Mouse (Mus musculus) neural tube, embryonic 15.5 days (tissue): ENCODE results near the gene Zhx3. TPM values are rescaled to one million over a fixed set of nuclear protein-coding genes. Genes with fewer than 3 reads are reported as not detected.

ENCODE experiments used
- ATAC-seq: fragments of 200-750 bp; cut with Nextera tagmentation; 2 replicates; pipeline ENCODE4 v1.8.0; 2017; ENCODE audit warnings: mild to moderate bottlenecking, moderate TSS enrichment, moderate library complexity; ENCODE audit not compliant: low FRiP score
- H3K27ac ChIP-seq: fragments of 300-500 bp; sonication (generic); replicated peaks from 2 replicates; pipeline ENCODE4 v1.5.1; 2015; ENCODE audit warnings: mild to moderate bottlenecking, inconsistent platforms
- H3K27me3 ChIP-seq: fragments of 300-500 bp; sonication (generic); replicated peaks from 2 replicates; pipeline ENCODE4 v1.6.1; 2015; ENCODE audit warnings: inconsistent platforms
- H3K36me3 ChIP-seq: fragments of 300-500 bp; sonication (generic); 2 replicates; pipeline ENCODE4 v1.6.1; 2015; ENCODE audit warnings: inconsistent platforms
- H3K4me1 ChIP-seq: fragments of 300-500 bp; sonication (generic); 2 replicates; pipeline ENCODE4 v1.6.1; 2015; ENCODE audit warnings: inconsistent platforms
- H3K4me2 ChIP-seq: fragments of 300-500 bp; sonication (generic); 2 replicates; pipeline ENCODE4 v1.6.1; 2015; ENCODE audit warnings: inconsistent platforms, mild to moderate bottlenecking, moderate library complexity
- H3K4me3 ChIP-seq: fragments of 300-500 bp; sonication (generic); replicated peaks from 2 replicates; pipeline ENCODE4 v1.5.1; 2015; ENCODE audit warnings: mild to moderate bottlenecking, inconsistent platforms
- H3K9ac ChIP-seq: fragments of 300-500 bp; sonication (generic); replicated peaks from 2 replicates; pipeline ENCODE4 v1.6.1; 2015; ENCODE audit warnings: mild to moderate bottlenecking, inconsistent platforms
- H3K9me3 ChIP-seq: fragments of 300-500 bp; sonication (generic); replicated peaks from 2 replicates; pipeline ENCODE4 v1.6.1; 2016; ENCODE audit warnings: inconsistent platforms
- WGBS: fragments of 180-500 bp; shearing (Covaris S2); methylation state at CpG from one replicate; pipeline ENCODE4 v1.1.7; 2015; ENCODE audit warnings: mixed read lengths; 5-methylcytosine and 5-hydroxymethylcytosine counted together
- polyA plus RNA-seq: library from polyadenylated mRNA; unstranded; fragments of >200 nt; fragmentation: Nextera tagmentation; extraction: Ambion mirVana; gene quantifications from 2 replicates; pipeline ENCODE4 v1.2.1, GENCODE M21; 2015

Zhx3 gene
- polyA plus RNA-seq, 1 experiment from 2014 or later, result 17.9 TPM

DNA sequence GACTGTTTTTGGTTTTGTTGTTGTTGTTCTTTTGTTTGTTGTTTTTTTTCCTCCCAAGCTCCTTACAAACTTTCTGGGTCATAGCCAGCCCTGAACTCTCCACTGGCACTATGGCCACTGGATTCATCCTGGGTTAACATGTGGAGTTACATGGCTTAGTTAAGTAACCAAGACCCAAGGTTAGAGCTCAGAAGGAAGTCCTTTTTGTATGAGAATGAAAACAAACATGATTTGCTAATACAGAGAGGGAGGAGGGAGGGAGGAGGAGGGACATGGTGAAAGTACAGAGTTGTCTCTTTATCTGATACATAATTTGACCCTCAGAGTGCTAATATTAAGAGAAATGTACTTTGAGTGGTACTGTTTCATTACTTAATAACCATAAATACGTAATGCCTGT, 74.6 kb downstream of the Zhx3 start:
- H3K9me3 ChIP-seq, result no peaks in the 10 kb centered on the region
- ATAC-seq, result no peak
- 0 out of 2 replicates have a peak, but pooled peaks cover 3% of the 10 kb centered on the region for H3K4me1 ChIP-seq
- no peaks in the 10 kb centered on the region for H3K27me3 ChIP-seq
- 94% methylated on average over 1 of the region's 1 CpGs for WGBS
- no peak overlapping the region for H3K9ac ChIP-seq
- H3K4me3 ChIP-seq, result no peak overlapping the region
- H3K4me2 ChIP-seq, result no peak overlapping the region
- no peaks in the 10 kb centered on the region for H3K36me3 ChIP-seq
- no peak overlapping the region for H3K27ac ChIP-seq

DNA sequence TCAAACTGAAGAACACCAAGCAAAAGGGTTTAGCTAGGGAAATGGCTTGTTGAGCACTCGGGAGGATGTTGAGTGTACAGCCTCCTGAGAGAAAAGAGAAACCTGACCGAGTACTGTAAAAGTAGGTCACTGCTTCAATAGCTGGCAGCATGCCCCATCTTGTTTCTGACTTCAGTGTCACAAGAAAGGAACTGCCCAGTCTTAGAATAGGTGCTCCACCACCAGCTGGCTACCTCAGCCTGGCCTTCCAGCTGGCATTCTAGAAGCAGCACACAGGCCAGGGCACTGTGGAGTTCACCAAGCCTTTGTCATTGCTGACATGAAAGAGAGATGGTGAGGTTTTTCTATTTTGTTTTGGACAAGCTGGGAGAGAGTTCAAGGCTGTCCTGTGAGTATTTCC, 75.8 kb downstream of the Zhx3 start:
- 0 out of 2 replicates have a peak overlapping the region, but pooled peaks have one; percentile 33 for H3K27ac ChIP-seq

GRCm38 (mm10) chr2:160793117-160793516, 79.7 kb downstream of the Zhx3 start:
- 77% methylated on average over 2 of the region's 2 CpGs for WGBS

More for the DNA sequence above, 75.8 kb downstream of the Zhx3 start:
- H3K4me2 ChIP-seq, result no peak overlapping the region
- no peaks in the 10 kb centered on the region for H3K27me3 ChIP-seq
- H3K9me3 ChIP-seq, result no peaks in the 10 kb centered on the region
- no peak for ATAC-seq
- no peak overlapping the region for H3K4me3 ChIP-seq
- H3K9ac ChIP-seq, result no peak overlapping the region
- H3K4me1 ChIP-seq, result 0 out of 2 replicates have a peak, but pooled peaks cover 3% of the 10 kb centered on the region
- 64% methylated on average over 2 of the region's 2 CpGs for WGBS
- no peaks in the 10 kb centered on the region for H3K36me3 ChIP-seq

DNA sequence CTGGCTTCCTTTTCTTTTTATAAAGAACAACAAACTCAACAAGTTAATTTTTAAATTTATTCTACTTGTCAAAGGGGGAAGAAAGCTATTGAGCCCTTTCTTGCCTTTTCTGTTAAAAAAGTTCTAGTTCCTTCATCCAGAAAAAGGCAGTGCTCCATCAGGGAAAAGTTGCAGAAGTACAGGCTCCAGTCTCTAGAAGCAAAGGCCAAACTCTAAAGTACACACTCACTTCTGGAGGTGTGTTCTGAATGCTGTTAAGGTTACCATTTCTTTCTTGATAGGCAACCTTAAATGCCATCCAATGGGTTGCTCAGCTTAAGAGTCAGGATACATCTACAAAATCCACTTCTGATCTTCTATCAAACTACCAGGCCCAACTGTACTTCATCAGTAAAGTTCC, 83.1 kb downstream of the Zhx3 start:
- Histone ChIP-seq H3K27me3 (no peaks in the 10 kb centered on the region), H3K36me3 (no peaks in the 10 kb centered on the region)

More at GRCm38 (mm10) chr2:160793117-160793516, 79.7 kb downstream of the Zhx3 start:
- no peak overlapping the region for H3K27ac ChIP-seq
- H3K4me2 ChIP-seq, result no peak overlapping the region
- 0 out of 2 replicates have a peak, but pooled peaks cover 3% of the 10 kb centered on the region for H3K4me1 ChIP-seq
- H3K9me3 ChIP-seq, result no peaks in the 10 kb centered on the region
- H3K9ac ChIP-seq, result no peak overlapping the region
- no peak overlapping the region for H3K4me3 ChIP-seq
- no peaks in the 10 kb centered on the region for H3K27me3 ChIP-seq
- H3K36me3 ChIP-seq, result no peaks in the 10 kb centered on the region
- ATAC-seq, result no peak

DNA sequence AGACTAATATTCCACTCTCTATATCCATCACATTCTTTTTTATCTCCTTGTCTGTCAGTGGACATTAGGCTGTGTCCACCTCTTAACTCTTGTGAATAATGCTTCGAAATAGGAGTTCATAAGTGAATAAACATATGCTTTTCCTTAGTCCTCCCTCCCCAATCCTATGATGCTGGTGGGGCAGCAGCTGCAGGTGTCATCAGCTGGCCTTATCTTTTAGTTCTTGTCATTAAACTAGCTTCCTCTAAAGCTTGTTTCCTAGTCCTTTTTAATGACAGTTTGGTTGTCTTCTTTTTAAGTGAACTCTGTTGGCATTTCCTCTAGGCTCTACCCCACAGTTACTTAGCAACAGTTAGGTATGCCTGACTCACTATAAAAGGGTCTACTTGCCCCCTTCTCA, 83.8 kb downstream of the Zhx3 start:
- Histone ChIP-seq H3K4me1 (peaks cover 23% of the 10 kb centered on the region), H3K9me3 (no peaks in the 10 kb centered on the region), H3K9ac (no peak overlapping the region), H3K36me3 (no peaks in the 10 kb centered on the region), H3K27ac (no peak overlapping the region), H3K4me2 (no peak overlapping the region), H3K27me3 (no peaks in the 10 kb centered on the region), H3K4me3 (no peak overlapping the region)
- 91% methylated on average over 1 of the region's 1 CpGs for WGBS
- ATAC-seq, result no peak

More for the DNA sequence above, 83.1 kb downstream of the Zhx3 start:
- H3K4me3 ChIP-seq, result no peak overlapping the region
- H3K9ac ChIP-seq, result no peak overlapping the region
- no peak overlapping the region for H3K4me2 ChIP-seq
- ATAC-seq, result no peak
- peaks cover 19% of the 10 kb centered on the region for H3K4me1 ChIP-seq
- H3K9me3 ChIP-seq, result no peaks in the 10 kb centered on the region
- H3K27ac ChIP-seq, result no peak overlapping the region

DNA sequence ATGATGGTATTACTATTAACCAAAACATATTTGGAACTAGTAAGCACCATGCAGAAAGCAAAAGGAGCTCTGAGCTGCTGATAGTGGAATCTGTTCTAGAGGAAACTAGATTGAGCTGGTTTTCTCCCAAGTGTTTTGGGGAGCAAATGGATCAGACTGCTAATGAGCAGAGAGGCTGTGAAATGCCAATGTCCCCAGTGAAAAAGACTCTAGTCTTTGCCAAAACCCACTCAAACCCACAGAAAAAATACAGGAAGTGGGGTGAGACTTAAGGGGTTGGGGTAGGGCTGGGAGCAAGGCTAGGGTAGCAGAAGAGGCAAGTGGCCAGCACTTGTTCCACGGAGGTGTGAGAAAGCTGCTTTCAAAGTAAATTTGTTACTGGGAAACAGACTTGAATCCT, 86.5 kb downstream of the Zhx3 start:
- peak; percentile 83 for ATAC-seq
- H3K4me2 ChIP-seq, result no peak overlapping the region

DNA sequence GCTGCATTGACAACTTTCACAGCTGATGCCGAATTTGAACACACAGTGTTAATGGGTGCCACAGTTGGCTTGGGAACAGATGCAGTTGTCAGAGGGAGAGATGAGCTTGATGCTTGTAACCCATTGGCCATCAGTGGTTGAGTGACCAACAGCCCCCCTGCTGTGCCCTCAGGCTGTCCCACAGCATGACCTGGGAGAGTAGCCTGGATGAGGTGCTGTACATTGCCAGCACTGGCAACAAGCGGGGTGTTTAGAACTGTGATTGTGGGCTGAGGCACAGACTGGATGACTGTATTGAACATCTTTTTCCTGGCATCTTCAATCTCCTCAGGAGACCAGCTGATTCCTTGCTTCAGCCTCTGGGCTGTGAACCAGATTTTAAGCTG, 92.0 kb downstream of the Zhx3 start:
- Histone ChIP-seq H3K4me2 (no peak overlapping the region), H3K9me3 (no peaks in the 10 kb centered on the region), H3K4me3 (no peak overlapping the region), H3K27ac (no peak overlapping the region), H3K9ac (no peak overlapping the region), H3K36me3 (peaks cover 23% of the 10 kb centered on the region), H3K4me1 (peaks cover 13% of the 10 kb centered on the region; the same call in 1 of the 2 replicates), H3K27me3 (no peaks in the 10 kb centered on the region)
- no peak for ATAC-seq
- WGBS, result 94% methylated on average over 2 of the region's 2 CpGs

More for the DNA sequence above, 86.5 kb downstream of the Zhx3 start:
- H3K4me1 ChIP-seq, result peaks cover 23% of the 10 kb centered on the region
- WGBS, result 52% methylated on average over 1 of the region's 1 CpGs
- H3K27ac ChIP-seq, result peak overlapping the region; percentile 76
- H3K36me3 ChIP-seq, result peaks cover 6% of the 10 kb centered on the region; the same call in 1 of the 2 replicates
- H3K27me3 ChIP-seq, result no peaks in the 10 kb centered on the region
- no peak overlapping the region for H3K4me3 ChIP-seq
- no peaks in the 10 kb centered on the region for H3K9me3 ChIP-seq
- no peak overlapping the region for H3K9ac ChIP-seq

- no peak overlapping the region for H3K27ac ChIP-seq
- no peaks in the 10 kb centered on the region for H3K27me3 ChIP-seq
- H3K9me3 ChIP-seq, result no peaks in the 10 kb centered on the region
- H3K9ac ChIP-seq, result no peak overlapping the region
- H3K36me3 ChIP-seq, result peaks cover 23% of the 10 kb centered on the region
- H3K4me3 ChIP-seq, result no peak overlapping the region
- H3K4me1 ChIP-seq, result peaks cover 9% of the 10 kb centered on the region; the same call in 1 of the 2 replicates
- no peak overlapping the region for H3K4me2 ChIP-seq
- ATAC-seq, result no peak
- WGBS, result 84% methylated on average over 13 of the region's 13 CpGs
These were observed 92.5 kb downstream of the Zhx3 start for GRCm38 (mm10) chr2:160780154-160780833.

GRCm38 (mm10) chr2:160778034-160778433, 94.8 kb downstream of the Zhx3 start:
- H3K4me2 ChIP-seq, result no peak overlapping the region
- peaks cover 23% of the 10 kb centered on the region for H3K36me3 ChIP-seq
- no peaks in the 10 kb centered on the region for H3K27me3 ChIP-seq
- H3K4me3 ChIP-seq, result no peak overlapping the region
- ATAC-seq, result no peak
- WGBS, result 83% methylated on average over 2 of the region's 2 CpGs
- no peak overlapping the region for H3K27ac ChIP-seq
- no peaks in the 10 kb centered on the region for H3K9me3 ChIP-seq
- no peak overlapping the region for H3K9ac ChIP-seq
- no peaks in the 10 kb centered on the region for H3K4me1 ChIP-seq

DNA sequence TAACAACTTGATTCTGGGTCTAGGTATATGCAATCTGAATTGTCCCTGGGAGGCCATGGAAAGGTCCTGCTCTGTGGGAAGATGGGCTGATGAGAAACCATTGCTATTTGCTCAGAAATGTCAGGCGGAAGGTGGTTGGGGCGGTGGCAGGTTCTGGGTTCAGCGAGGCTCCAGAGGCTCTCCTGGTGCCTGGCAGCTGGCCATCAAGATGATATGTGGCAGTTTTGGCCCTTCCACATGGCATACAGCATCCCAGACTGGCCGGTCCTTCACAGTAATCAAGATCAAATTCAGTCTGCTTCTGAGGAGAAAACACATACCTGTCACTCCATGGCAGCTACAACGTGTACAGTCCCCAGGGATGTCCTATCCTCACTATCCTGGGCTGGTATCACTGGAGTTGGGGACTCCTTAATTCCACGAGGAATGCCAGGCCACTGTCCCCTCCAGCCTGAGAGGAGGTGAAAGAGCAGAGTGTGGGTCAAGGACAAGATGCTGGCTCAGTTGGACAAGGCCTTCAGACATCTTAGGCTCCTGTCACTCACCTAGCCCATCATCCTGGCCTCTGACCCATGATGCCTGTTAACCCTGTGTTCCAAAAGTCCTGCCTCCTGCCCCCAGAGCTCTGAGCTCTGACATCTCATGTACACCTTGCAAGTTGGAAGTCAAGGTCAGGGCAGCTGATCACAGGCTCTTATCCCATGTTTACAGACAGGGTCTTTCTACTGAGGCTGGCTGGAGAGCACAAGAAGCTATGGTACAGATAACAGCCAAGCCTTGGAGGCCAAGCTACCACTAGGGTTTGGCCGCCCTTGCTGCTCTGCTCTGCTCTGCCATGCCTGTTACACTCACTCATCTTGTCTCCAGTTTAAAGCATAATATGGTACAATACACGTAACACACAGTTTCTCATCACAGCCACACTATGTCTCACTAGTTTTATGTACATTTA, 101.2 kb downstream of the Zhx3 start:
- no peak overlapping the region for H3K27ac ChIP-seq
- H3K9ac ChIP-seq, result no peak overlapping the region
- no peaks in the 10 kb centered on the region for H3K9me3 ChIP-seq
- no peaks in the 10 kb centered on the region for H3K27me3 ChIP-seq
- H3K36me3 ChIP-seq, result no peaks in the 10 kb centered on the region; the same call in none of the 2 replicates
- no peak overlapping the region for H3K4me3 ChIP-seq
- no peak for ATAC-seq
- 0 out of 2 replicates have a peak, but pooled peaks cover 5% of the 10 kb centered on the region for H3K4me1 ChIP-seq
- WGBS, result 86% methylated on average over 8 of the region's 8 CpGs
- no peak overlapping the region for H3K4me2 ChIP-seq

GRCm38 (mm10) chr2:160770871-160771270, 101.9 kb downstream of the Zhx3 start:
- Histone ChIP-seq H3K4me2 (no peak overlapping the region), H3K9ac (no peak overlapping the region), H3K4me1 (0 out of 2 replicates have a peak, but pooled peaks cover 9% of the 10 kb centered on the region), H3K27me3 (no peaks in the 10 kb centered on the region), H3K27ac (no peak overlapping the region), H3K9me3 (no peaks in the 10 kb centered on the region), H3K36me3 (no peaks in the 10 kb centered on the region; the same call in none of the 2 replicates), H3K4me3 (no peak overlapping the region)
- WGBS, result 92% methylated on average over 1 of the region's 1 CpGs
- ATAC-seq, result no peak
